Mouse (Mus musculus) right cerebral cortex, postnatal 10 days (tissue): ENCODE data around the gene Gm28051.

Experiments used
- DNase-seq, 2 experiments: peaks; one replicate each; pipeline ENCODE4 v3.0.0; 2021; ENCODE audit warnings: low spot score in 2 of 2

The Gm28051 gene

DNA sequence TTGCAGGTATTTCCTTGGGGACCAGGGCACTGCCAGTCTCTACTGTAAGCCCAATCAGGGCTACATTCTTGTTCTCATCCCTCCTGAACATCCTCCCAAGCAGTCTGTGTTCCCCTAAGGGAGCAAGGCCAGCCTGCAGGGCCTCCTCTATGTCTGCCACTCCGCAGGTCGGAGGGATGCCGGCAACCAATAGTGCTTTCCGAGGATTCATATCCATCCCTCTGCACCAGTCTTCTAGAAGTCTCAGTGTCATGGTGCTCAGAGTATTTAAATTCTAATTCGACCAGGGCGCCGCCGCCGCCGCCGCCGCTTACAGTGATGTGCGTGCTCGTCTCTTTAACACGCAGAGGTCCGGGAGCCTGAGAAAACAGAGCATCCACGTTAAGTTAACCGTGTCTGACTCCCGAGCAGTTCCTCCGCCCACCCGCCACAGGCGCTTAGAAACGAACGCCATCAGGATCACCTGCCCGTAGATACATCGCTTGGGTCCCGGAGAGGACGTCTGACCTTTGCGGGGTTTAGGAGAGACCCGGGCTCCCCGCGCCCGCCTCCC, 14.5 kb downstream of the Gm28051 start:
- no peak for DNase-seq

- no peak for DNase-seq
These were observed 15.5 kb downstream of the Gm28051 start for GRCm38 (mm10) chr12:102742056-102742455.

DNA sequence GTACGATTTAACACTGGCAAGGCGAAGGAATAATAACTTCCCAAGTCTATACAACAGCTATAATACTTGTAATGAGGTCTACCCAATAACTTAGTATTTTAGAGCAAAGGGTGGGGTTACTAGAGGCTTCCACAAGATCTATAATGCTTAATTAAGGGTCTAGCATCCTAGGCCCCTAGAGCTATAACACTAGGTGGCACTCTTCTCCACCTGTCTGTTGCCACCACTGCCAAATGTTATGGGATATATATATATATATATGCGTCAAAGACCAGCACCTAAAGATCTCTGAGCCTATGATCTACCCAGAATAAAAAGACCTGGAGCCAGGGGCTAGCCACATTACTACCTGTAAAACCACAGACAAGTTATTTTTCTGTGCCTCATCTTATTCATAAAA, 17.3 kb downstream of the Gm28051 start:
- no peak for DNase-seq

DNA sequence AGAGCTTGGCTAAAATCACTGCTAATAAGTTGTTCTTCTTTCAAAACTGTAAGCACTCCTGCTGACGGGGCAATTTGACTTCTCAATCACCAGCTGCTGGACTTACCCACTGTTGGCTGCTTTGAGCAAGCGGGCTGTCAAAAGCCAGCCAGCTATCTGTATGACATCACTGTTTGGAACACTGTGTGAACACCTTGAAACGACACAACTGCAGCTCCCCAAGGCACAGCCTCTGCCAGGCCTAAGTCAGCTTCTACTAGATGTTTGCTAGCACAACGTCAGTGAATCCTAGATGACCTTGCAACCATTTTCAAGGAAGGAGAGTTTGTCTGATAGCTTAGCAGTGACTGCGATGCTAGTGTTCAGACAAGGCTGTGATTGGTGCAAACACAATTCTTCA, 18.5 kb downstream of the Gm28051 start:
- DNase-seq = no peak

DNA sequence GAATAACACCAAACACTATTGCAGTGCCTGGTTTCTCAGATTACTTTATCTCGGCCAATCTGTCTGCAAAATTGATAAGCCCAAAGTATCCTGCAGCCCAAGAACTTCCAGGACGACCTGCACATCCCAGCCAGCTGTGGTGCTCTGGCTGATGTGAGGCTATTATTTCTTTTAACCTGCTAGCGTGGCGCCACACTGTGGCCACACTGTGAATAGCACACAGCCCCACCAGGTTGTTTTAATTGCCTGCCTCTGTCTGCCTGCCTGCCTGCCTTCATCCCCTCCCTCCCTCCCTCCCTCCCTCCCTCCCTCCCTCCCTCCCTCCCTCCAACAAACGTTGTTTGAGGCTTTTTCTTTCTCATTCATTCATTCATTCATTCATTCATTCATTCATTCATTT, 24.2 kb downstream of the Gm28051 start:
- peak; percentile 56 to 57 for DNase-seq

- DNase-seq = no peak
These were observed 26.6 kb downstream of the Gm28051 start for GRCm38 (mm10) chr12:102730798-102731619.

DNA sequence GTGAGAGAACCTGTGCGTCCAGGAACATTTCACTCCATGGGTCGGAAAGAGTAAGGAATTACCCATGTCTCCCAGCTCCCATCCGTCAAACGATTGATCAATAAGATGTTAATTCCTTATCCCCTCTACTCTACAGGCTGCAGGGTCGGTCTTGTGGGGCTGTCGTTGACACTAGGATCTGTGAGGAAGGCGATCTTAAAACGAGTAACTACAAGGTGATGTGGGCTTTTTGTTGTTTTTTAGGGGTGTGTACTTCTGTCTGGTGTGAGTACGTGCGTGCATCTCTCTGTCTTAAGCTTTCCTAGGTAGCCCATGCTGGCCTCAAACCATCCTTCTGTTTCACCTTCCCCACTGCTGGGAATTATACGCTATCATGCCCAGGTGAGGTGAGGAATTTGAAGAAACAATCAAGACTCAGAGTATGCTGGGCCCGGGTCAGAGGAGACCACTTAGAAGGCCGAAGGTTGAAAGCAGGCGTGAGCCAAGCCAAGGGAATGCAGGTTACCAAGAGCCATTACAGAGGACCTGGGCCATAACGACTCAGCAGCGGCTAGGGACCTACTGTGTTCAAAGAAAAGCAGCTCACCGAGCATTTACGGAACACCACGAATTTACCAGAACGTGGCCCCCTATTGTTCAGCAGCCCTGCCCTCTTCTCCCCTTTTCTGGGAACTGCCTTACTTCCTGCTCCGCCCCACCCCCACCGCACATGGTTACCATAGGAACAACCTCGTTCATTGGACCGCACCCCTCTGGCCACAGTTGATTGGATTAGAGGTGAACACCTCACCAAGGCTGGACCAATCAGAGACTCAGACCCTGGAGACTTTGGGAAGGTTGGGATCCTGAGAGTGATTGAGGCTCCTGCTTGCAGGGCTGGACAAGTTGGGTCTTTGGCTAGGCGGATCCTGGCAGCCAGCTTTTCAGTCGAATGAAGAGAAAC, 27.4 kb downstream of the Gm28051 start:
- DNase-seq = peak; percentile 91 to 94

DNA sequence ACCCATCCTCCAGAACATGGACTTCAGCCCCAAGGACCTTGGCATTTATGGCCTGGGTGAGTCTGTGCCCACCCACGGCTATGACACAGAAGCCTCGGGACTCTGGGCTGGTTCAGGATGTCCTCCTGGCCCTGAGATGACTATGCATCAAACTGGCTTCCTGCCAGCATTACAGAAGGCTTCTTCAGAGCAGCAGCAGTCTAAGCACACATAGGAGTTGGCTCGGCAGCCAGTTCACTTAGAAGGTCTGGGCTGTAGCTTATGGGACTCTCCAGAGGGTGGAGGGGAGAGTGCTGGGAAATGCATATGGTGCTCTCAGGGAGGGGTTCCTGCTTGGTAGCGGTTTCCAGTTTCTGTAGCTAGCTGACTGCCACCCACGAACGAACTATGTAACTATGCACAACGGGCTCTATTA, 31.8 kb downstream of the Gm28051 start:
- DNase-seq = peak in 1 of 2 experiments; percentile 68

DNA sequence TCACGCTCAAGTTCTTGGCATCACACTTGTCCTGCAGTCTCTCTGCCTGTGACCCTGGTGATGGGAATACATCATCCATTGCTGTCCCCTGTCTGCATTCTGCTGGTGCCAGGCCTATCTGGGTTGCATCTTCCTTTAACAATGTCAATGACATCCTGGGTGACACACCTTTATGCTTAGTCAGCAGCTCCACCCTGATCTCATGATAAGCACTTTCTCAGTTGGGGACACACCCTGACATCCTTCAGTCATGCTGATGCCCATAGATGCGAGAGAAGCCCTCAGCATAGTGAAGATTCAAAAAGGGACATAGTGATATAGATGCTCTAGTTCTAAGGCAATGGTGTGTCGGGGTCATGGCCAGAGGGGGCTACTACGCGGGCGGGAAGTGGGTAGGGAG, 32.4 kb downstream of the Gm28051 start:
- no peak for DNase-seq

GRCm38 (mm10) chr12:102723861-102724260, 33.7 kb downstream of the Gm28051 start:
- DNase-seq = peak; percentile 64 to 84

DNA sequence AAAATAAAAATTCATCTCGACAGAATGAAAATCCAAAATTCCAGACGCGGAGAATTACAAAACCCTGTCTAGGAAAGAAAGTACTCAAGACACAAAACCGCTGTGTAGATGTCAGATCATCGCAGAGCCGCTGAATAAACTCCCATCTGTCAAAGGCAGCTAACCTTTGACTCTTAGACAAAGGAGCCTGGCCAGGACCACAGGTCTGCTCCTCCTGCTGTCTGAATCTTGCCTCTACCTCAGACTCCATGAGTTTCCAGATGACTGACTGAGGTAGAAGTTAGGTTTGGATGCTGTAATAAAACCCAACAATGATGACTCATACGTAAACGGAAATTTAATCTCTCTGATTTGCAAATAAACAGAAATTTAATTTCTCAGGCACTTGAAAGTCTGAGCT, 34.6 kb downstream of the Gm28051 start:
- no peak for DNase-seq

DNA sequence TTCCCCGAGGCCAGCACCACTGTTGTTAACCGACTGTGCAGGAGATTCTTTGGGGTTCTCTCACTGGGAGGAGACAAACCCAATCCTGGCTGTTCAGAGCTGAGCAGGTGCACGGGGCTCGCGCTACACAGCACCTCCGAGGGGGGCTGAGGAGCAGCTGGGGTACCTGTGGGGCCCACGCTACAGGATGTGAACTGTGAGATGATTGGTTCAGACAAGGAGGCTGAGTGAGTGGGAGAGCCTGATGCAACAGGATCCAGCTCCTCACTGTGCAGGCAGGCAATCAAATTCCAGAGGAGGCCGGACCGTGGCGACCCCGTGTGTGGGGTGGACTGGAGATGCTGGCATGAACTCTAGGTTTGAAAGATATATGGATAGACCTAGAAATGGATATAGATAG, 35.1 kb downstream of the Gm28051 start:
- DNase-seq = no peak

DNA sequence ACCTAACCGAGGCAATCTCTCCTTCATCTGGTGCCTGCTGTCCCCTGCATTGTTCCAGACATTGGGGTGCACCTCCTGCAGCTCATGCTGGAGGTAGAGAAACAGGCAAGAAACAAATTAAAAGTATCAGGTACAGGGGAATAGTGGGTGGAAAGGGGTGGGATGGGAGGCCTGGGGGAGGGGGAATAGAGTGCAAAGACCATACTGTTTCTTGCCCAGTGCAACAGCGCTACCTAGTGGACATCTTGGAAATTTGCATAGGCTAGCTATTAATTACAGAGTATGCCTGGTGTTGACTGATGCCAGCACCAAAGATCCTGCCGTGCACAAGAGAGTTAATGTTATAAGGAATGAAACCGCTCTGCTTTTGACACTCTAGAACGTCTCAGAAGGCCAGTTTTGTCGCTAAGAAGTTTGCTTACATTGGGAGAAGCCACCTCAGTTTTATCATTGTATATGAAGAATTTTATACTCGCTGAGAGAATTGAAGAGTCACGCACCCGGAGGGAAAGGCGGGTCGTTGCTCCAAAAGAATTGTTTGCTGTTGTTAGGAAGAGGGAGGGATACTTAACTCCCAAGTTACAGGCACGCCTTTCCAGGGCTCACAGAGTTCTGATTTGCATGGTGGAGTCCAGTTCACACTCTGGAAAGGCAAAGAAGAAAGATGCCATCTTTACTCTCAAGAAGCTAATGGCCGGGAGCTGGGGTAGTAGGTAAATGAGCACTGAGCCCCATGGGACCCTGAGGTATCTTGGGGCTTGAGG, 37.8 kb downstream of the Gm28051 start:
- peak in 1 of 2 experiments; percentile 80 for DNase-seq

DNA sequence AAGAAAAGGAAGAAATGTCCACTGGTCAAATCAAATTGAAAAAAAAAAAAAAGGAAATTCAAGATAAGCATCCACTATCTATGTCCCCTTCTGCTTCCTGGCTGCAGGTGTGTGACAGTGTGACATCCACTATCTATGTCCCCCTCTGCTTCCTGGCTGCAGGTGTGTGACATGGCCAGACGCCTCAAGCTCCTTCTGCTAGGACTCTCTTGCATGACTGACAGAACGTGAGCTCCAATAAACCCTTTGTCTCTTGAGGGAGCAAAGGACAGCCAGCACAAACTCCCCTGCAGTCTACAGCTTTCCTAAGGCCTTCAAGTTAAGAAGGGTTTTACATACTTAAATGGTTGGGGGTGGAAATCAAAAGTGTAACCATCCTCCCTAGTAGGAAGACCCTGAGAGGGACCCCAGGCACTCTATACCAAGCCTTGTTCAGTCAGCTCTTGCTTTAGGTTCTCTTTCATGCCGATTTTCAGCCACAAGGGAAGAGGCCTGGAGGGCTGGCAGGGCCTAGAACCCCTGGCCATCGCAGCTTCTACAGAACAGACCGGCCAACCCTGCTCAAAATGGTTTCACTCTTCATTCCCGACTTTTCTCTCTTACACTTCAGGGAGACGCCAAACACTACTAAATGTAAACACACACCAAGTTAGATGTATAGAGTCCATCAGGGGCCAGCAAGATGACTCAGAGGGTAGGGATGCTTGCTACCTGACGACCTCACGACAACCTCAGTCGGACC, 42.7 kb downstream of the Gm28051 start:
- no peak for DNase-seq

DNA sequence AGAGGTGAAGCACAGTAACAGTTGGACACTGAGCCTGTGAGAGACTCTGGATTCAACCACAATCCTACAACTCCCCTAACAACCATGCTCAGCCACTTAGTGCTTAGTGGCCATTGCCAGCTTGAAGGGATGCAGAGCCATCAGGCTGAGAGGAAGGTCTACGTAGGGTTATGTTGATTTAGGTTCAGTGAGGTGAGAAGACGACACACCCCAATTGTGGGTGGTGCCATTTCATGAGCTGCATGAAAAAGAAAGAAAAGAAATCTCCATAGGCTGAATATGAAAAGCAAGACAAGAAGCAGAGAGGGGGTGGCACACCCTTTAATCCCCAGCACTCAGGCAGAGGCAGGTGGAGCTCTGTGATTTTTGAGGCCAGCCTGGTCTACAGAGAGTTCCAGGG, 43.4 kb downstream of the Gm28051 start:
- no peak for DNase-seq

GRCm38 (mm10) chr12:102713153-102713865, 44.3 kb downstream of the Gm28051 start:
- DNase-seq = no peak

DNA sequence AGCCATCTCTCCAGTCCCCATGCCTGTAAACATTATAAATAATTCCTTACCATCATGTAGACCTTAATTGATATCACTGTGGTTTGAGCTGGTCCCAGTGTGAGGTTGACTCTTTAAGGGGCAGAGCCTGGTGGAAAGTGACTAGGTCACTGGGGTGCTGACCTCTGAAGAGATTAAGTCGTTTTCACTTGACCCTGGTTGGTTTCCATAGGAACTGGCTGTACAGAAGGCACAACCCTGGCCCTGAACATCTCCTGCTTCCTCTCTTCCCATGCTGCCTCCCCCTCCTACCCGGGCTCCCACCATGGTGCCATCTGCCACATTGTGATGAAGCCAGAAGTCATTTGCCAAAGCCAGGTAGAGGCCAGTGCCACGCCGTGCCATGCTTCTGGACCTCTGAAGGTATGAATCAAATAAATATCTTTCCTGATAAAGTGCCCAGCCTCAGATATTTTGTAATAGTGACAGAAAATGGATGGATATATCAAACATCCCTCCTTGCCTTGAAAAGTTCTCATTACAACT, 46.7 kb downstream of the Gm28051 start:
- no peak for DNase-seq

GRCm38 (mm10) chr12:102709896-102710295, 47.7 kb downstream of the Gm28051 start:
- no peak for DNase-seq

GRCm38 (mm10) chr12:102708220-102708619, 49.3 kb downstream of the Gm28051 start:
- DNase-seq = no peak
